Mouse (Mus musculus) hindlimb bud, embryonic 11.5 days (tissue): ENCODE results near the gene Klhl26.

Source experiments
- DNase-seq: peaks from one replicate; pipeline ENCODE4 v3.0.0-alpha.2; 2012; ENCODE audit warnings: low read depth, low spot score; ENCODE audit errors: extremely low spot score

Klhl26 gene

GRCm38 (mm10) chr8:70477269-70477982 lies 658 bp upstream of the Klhl26 start:
- no peak for DNase-seq

- no peak for DNase-seq
Measured at GRCm38 (mm10) chr8:70471856-70472255, 4.9 kb downstream of the Klhl26 start.

GRCm38 (mm10) chr8:70469938-70470337 lies 6.8 kb downstream of the Klhl26 start:
- no peak for DNase-seq

GRCm38 (mm10) chr8:70469295-70469916 lies 7.4 kb downstream of the Klhl26 start:
- no peak for DNase-seq

- no peak for DNase-seq
Measured at GRCm38 (mm10) chr8:70468733-70469132, 8.0 kb downstream of the Klhl26 start.

GRCm38 (mm10) chr8:70467907-70468306 lies 8.9 kb downstream of the Klhl26 start:
- no peak for DNase-seq

GRCm38 (mm10) chr8:70467229-70467725 lies 9.5 kb downstream of the Klhl26 start:
- DNase-seq, result no peak

- DNase-seq, result no peak
Measured at GRCm38 (mm10) chr8:70466771-70467170, 10.0 kb downstream of the Klhl26 start.

GRCm38 (mm10) chr8:70466305-70466704 lies 10.5 kb downstream of the Klhl26 start:
- no peak for DNase-seq

- DNase-seq, result no peak
Measured at GRCm38 (mm10) chr8:70465701-70466100, 11.1 kb downstream of the Klhl26 start.

- no peak for DNase-seq
Measured at GRCm38 (mm10) chr8:70464162-70464561, 12.6 kb downstream of the Klhl26 start.

GRCm38 (mm10) chr8:70463306-70463705 lies 13.5 kb downstream of the Klhl26 start:
- no peak for DNase-seq

- DNase-seq, result no peak
Measured at GRCm38 (mm10) chr8:70462516-70462813, 14.3 kb downstream of the Klhl26 start.

GRCm38 (mm10) chr8:70461765-70462515 lies 14.8 kb downstream of the Klhl26 start:
- DNase-seq, result no peak

- DNase-seq, result no peak
Measured at GRCm38 (mm10) chr8:70460606-70461005, 16.2 kb downstream of the Klhl26 start.

- no peak for DNase-seq
Measured at GRCm38 (mm10) chr8:70460199-70460598, 16.6 kb downstream of the Klhl26 start.

GRCm38 (mm10) chr8:70459636-70460035 lies 17.1 kb downstream of the Klhl26 start:
- no peak for DNase-seq

GRCm38 (mm10) chr8:70458462-70458861 lies 18.3 kb downstream of the Klhl26 start:
- DNase-seq, result no peak

- no peak for DNase-seq
Measured at GRCm38 (mm10) chr8:70457882-70458281, 18.9 kb downstream of the Klhl26 start.

GRCm38 (mm10) chr8:70456996-70457395 lies 19.8 kb downstream of the Klhl26 start:
- DNase-seq, result no peak

- no peak for DNase-seq
Measured at GRCm38 (mm10) chr8:70453852-70454251, 22.9 kb downstream of the Klhl26 start.
